Mouse (Mus musculus): ENCODE data around the gene Mogat2. TPM values are rescaled to one million over a fixed set of nuclear protein-coding genes. Genes with fewer than 3 reads are reported as not detected.

Mogat2 gene
- polyA plus RNA-seq, 1 experiment: 2.1 TPM

- DNase-seq (ENCODE audit: low read depth): no peak
- TF ChIP-seq POLR2A (IDR thresholded peaks at IDR 0.05; ENCODE audit: borderline replicate concordance, extremely low read depth, insufficient read depth, insufficient read length, poor library complexity, severe bottlenecking) (no peak), CTCF (IDR thresholded peaks at IDR 0.05; ENCODE audit: borderline replicate concordance, extremely low read depth, insufficient read depth, insufficient read length) (no peak)
Measured at GRCm38 (mm10) chr7:99264597-99264996, 26.2 kb upstream of the Mogat2 start.

GRCm38 (mm10) chr7:99263509-99263908, 25.1 kb upstream of the Mogat2 start:
- no peak for TF ChIP-seq POLR2A (IDR thresholded peaks at IDR 0.05; ENCODE audit: borderline replicate concordance, extremely low read depth, insufficient read depth, insufficient read length, poor library complexity, severe bottlenecking)
- no peak for TF ChIP-seq CTCF (IDR thresholded peaks at IDR 0.05; ENCODE audit: borderline replicate concordance, extremely low read depth, insufficient read depth, insufficient read length)
- no peak for DNase-seq (ENCODE audit: low read depth)

DNA sequence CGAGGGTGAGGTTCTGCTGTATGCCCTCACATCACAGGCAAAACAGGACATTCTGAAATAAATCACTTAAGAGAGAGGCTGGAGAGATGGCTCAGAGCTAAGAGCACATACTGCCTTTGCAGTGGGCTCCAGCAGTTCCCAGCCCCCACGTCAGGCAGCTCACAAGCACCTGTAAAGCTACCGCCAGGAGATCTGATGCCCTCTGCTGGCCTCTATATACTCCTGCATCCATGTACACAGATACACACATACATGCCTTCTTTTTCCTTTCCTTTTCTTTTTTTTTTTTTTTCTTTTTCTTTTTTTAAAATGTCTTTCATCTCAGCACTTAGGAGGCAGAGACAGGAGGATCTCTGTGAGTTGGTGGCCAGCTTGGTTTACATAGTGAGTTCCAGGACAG, 23.5 kb upstream of the Mogat2 start:
- TF ChIP-seq POLR2A (IDR thresholded peaks at IDR 0.05; ENCODE audit: borderline replicate concordance, extremely low read depth, insufficient read depth, insufficient read length, poor library complexity, severe bottlenecking) (no peak), CTCF (IDR thresholded peaks at IDR 0.05; ENCODE audit: borderline replicate concordance, extremely low read depth, insufficient read depth, insufficient read length) (peak; percentile 33)

DNA sequence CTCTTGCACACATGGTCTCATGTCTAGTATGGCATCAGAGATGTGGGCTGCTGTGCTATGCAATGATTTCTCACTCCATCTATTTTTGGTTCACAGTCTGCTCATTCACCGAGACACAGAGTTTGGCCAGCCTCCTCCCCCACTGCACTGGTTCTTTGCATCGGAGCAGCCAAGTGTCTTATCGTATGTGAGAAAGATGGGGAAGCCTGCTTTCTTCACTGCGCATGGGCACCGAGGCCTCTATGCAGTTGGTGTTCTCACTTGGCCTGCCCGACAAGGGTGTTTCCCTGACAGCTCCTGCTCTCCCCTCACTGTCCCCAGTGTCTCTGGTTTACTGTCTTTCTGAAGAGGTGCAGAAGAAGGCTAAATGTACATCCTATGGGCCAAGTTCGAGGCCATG, 16.6 kb upstream of the Mogat2 start:
- DNase-seq (ENCODE audit: low read depth): no peak
- no peak for TF ChIP-seq CTCF (IDR thresholded peaks at IDR 0.05; ENCODE audit: borderline replicate concordance, extremely low read depth, insufficient read depth, insufficient read length)
- no peak for TF ChIP-seq POLR2A (IDR thresholded peaks at IDR 0.05; ENCODE audit: borderline replicate concordance, extremely low read depth, insufficient read depth, insufficient read length, poor library complexity, severe bottlenecking)

More for the DNA sequence above, 23.5 kb upstream of the Mogat2 start:
- no peak for DNase-seq (ENCODE audit: low read depth)

- DNase-seq (ENCODE audit: low read depth): no peak
- TF ChIP-seq POLR2A (IDR thresholded peaks at IDR 0.05; ENCODE audit: borderline replicate concordance, extremely low read depth, insufficient read depth, insufficient read length, poor library complexity, severe bottlenecking) (no peak), CTCF (IDR thresholded peaks at IDR 0.05; ENCODE audit: borderline replicate concordance, extremely low read depth, insufficient read depth, insufficient read length) (no peak)
Measured at GRCm38 (mm10) chr7:99250386-99250785, 12.0 kb upstream of the Mogat2 start.

- DNase-seq (ENCODE audit: low read depth): peak; percentile 89
Measured at GRCm38 (mm10) chr7:99249582-99249911, 11.1 kb upstream of the Mogat2 start.

DNA sequence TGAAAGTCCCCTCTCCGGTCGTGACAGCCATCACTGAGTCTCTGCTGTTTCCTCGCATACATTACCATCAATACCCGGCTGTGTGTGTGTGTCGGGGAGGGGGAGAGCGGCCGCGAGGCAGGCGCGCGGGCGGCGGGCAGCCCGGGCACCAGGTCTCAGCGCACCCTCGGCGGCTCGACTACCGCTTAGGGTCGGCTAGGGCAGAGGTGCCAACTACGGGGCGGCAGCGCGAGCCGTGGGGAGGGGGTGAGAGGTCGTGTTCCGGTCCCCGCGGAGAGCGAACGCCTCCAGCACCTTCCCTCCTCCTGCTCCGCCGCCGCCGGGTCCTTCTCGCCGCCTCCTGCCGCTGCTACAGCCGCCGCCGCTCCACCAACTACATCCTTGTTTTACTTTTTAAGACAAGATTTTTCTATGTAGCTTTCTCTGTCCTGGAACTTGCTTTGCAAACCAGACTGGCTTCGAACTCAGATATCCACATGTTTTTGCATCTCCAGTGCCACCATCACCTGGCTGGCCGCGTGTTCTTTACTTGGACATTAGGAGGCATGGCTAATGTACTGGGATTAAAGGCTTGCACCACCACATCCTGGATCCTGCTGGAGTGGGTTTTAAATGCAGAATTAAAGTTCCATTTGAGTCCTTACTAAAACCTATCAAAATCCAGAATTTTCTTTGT, 10.6 kb upstream of the Mogat2 start:
- DNase-seq (ENCODE audit: low read depth): no peak
- no peak for TF ChIP-seq POLR2A (IDR thresholded peaks at IDR 0.05; ENCODE audit: borderline replicate concordance, extremely low read depth, insufficient read depth, insufficient read length, poor library complexity, severe bottlenecking)
- no peak for TF ChIP-seq CTCF (IDR thresholded peaks at IDR 0.05; ENCODE audit: borderline replicate concordance, extremely low read depth, insufficient read depth, insufficient read length)

More at GRCm38 (mm10) chr7:99249582-99249911, 11.1 kb upstream of the Mogat2 start:
- no peak for TF ChIP-seq POLR2A (IDR thresholded peaks at IDR 0.05; ENCODE audit: borderline replicate concordance, extremely low read depth, insufficient read depth, insufficient read length, poor library complexity, severe bottlenecking)
- TF ChIP-seq CTCF (IDR thresholded peaks at IDR 0.05; ENCODE audit: borderline replicate concordance, extremely low read depth, insufficient read depth, insufficient read length): peak; percentile 90

DNA sequence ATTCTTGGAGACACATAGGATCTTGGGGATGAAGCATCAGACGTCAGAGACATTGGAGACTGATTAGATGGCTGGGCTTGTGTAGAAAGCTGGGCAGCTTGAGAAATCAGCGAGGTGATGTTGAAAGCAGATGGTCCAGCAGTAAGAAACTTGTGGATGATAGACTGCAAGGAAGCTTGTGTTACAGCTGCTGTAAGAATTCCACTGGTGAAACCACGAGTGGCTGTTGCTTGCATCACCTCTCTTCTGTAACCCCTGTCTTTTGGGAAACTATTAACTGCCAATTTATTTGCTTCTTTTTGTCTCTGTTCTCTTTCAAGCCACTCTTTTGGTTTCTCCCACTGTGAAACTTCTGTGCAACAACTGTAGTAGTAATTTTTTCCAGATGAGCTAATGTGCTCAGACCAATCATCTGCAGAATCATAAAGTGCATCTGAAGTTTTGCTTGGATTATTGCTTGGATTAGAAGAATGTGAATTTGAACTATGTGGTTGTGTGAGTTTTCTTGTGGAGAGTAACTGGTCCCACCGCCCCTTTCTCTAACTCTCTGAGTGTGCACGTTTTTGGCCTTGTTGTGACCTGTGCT, 9.8 kb upstream of the Mogat2 start:
- TF ChIP-seq POLR2A (IDR thresholded peaks at IDR 0.05; ENCODE audit: borderline replicate concordance, extremely low read depth, insufficient read depth, insufficient read length, poor library complexity, severe bottlenecking) (no peak), CTCF (IDR thresholded peaks at IDR 0.05; ENCODE audit: borderline replicate concordance, extremely low read depth, insufficient read depth, insufficient read length) (no peak)
- no peak for DNase-seq (ENCODE audit: low read depth)

GRCm38 (mm10) chr7:99242097-99242496, 3.7 kb upstream of the Mogat2 start:
- TF ChIP-seq CTCF (IDR thresholded peaks at IDR 0.05; ENCODE audit: borderline replicate concordance, extremely low read depth, insufficient read depth, insufficient read length) (no peak), POLR2A (IDR thresholded peaks at IDR 0.05; ENCODE audit: borderline replicate concordance, extremely low read depth, insufficient read depth, insufficient read length, poor library complexity, severe bottlenecking) (no peak)
- no peak for DNase-seq (ENCODE audit: low read depth)

- DNase-seq (ENCODE audit: low read depth): peak; percentile 37
- no peak for TF ChIP-seq POLR2A (IDR thresholded peaks at IDR 0.05; ENCODE audit: borderline replicate concordance, extremely low read depth, insufficient read depth, insufficient read length, poor library complexity, severe bottlenecking)
- TF ChIP-seq CTCF (IDR thresholded peaks at IDR 0.05; ENCODE audit: borderline replicate concordance, extremely low read depth, insufficient read depth, insufficient read length): no peak
Measured at GRCm38 (mm10) chr7:99236888-99237660, 1.3 kb downstream of the Mogat2 start.

DNA sequence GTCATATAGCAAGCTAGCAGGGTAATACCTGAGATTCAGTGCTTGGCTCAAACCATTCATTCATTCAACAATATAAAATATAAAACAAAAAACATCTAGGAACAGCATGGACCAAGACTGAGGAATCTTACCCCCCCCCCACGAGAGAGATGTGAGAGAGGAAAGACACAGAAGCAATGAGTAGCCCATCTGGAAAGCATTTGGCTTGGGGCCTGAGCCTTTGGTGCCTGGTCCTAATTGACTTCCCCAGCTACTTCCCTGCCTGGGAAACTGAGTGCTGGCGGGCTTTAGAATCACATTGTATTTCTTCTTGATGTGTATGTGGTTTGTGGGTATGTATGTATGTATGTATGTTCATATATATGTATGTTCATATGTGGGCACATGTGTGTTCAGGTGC, 2.8 kb downstream of the Mogat2 start:
- TF ChIP-seq CTCF (IDR thresholded peaks at IDR 0.05; ENCODE audit: borderline replicate concordance, extremely low read depth, insufficient read depth, insufficient read length) (no peak), POLR2A (IDR thresholded peaks at IDR 0.05; ENCODE audit: borderline replicate concordance, extremely low read depth, insufficient read depth, insufficient read length, poor library complexity, severe bottlenecking) (no peak)
- DNase-seq (ENCODE audit: low read depth): peak; percentile 10

All from brain, embryonic 14.5 days (tissue).